Mouse (Mus musculus) testis, adult 2 months (tissue): ENCODE data around the gene Alkal2.

Experiments
- CTCF ChIP-seq: fragments of 200-500 bp; IDR thresholded peaks from 2 replicates; pipeline ENCODE4 v1.5.1; 2012; ENCODE audit warnings: low read depth, mild to moderate bottlenecking, inconsistent platforms, low read length, moderate library complexity; ENCODE audit not compliant: control insufficient read depth, insufficient read depth, insufficient replicate concordance
- POLR2A ChIP-seq: fragments of 200-500 bp; IDR thresholded peaks from 2 replicates; pipeline ENCODE4 v1.6.1; 2012; ENCODE audit warnings: low read depth, mild to moderate bottlenecking, inconsistent platforms, low read length, moderate library complexity; ENCODE audit not compliant: control insufficient read depth

DNA sequence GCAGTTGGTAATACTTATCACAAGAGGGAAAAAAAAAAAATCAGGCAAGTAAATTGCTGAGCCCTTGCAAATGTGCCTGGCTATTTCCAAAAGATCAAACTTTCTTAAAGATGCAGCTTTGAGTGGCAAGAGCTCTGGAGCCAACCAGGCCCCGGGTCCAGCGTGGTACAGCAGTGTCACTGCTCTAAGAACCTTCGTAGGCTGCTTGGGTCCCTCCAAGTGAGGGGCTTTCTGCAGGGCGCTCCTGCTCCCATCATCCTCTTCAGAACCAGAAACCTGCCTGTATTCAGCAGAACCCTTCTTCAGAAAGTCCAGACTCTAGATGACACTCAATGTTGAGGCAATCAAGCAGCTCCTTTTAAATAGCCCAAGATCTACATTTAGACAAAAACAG is 533 bp upstream of the Alkal2 start:
- TF ChIP-seq CTCF (no peak), POLR2A (no peak)
